Mouse (Mus musculus) 416B (cell line): ENCODE results near the gene Tango2.

ENCODE experiments used
- DNase-seq: peaks from one replicate; pipeline ENCODE4 v3.0.0; 2011; ENCODE audit warnings: low read depth

The Tango2 gene

GRCm38 (mm10) chr16:18253866-18254265 lies 94.0 kb downstream of the Tango2 start:
- no peak for DNase-seq

- DNase-seq: no peak
These were observed 95.2 kb downstream of the Tango2 start for GRCm38 (mm10) chr16:18252736-18253135.

- no peak for DNase-seq
These were observed 96.8 kb downstream of the Tango2 start for GRCm38 (mm10) chr16:18250828-18251790.
